Mouse (Mus musculus) midbrain, embryonic 15.5 days (tissue): ENCODE results near the gene Rassf8. TPM values are rescaled to one million over a fixed set of nuclear protein-coding genes. Genes with fewer than 3 reads are reported as not detected.

Experiments used
- ATAC-seq: fragments of 200-750 bp; cut with Nextera tagmentation; replicated peaks from 2 replicates; pipeline ENCODE4 v1.8.0; 2017; ENCODE audit warnings: moderate TSS enrichment
- H3K27ac ChIP-seq: fragments of 300-500 bp; sonication (generic); 2 replicates; pipeline ENCODE4 v1.5.1; 2015; ENCODE audit warnings: mild to moderate bottlenecking, inconsistent platforms
- H3K27me3 ChIP-seq: fragments of 300-500 bp; sonication (generic); replicated peaks from 2 replicates; pipeline ENCODE4 v1.6.1; 2015; ENCODE audit warnings: inconsistent platforms
- H3K36me3 ChIP-seq: fragments of 300-500 bp; sonication (generic); replicated peaks from 2 replicates; pipeline ENCODE4 v1.6.1; 2015; ENCODE audit warnings: inconsistent platforms
- H3K4me1 ChIP-seq: fragments of 300-500 bp; sonication (generic); 2 replicates; pipeline ENCODE4 v1.6.1; 2015; ENCODE audit warnings: inconsistent platforms
- H3K4me2 ChIP-seq: fragments of 300-500 bp; sonication (generic); 2 replicates; pipeline ENCODE4 v1.6.1; 2015; ENCODE audit warnings: inconsistent platforms, mild to moderate bottlenecking, moderate library complexity
- H3K4me3 ChIP-seq: fragments of 300-500 bp; sonication (generic); 2 replicates; pipeline ENCODE4 v1.5.1; 2015; ENCODE audit warnings: mild to moderate bottlenecking, inconsistent platforms
- H3K9ac ChIP-seq: fragments of 300-500 bp; sonication (generic); 2 replicates; pipeline ENCODE4 v1.6.1; 2015; ENCODE audit warnings: mild to moderate bottlenecking, inconsistent platforms
- H3K9me3 ChIP-seq: fragments of 300-500 bp; sonication (generic); 2 replicates; pipeline ENCODE4 v1.6.1; 2016; ENCODE audit warnings: inconsistent platforms
- WGBS: fragments of 180-500 bp; shearing (Covaris S2); methylation state at CpG from one replicate; pipeline ENCODE4 v1.1.7; 2015; ENCODE audit warnings: mixed read lengths; 5-methylcytosine and 5-hydroxymethylcytosine counted together
- polyA plus RNA-seq: library from polyadenylated mRNA; unstranded; fragments of >200 nt; fragmentation: Nextera tagmentation; extraction: Ambion mirVana; gene quantifications from 2 replicates; pipeline ENCODE4 v1.2.1, GENCODE M21; 2015

Gene Rassf8
- polyA plus RNA-seq, 1 experiment from 2014 or later, result 4.6 TPM

- Histone ChIP-seq H3K4me1 (peaks cover 10% of the 10 kb centered on the region; the same call in 1 of the 2 replicates), H3K4me2 (no peak overlapping the region), H3K36me3 (no peaks in the 10 kb centered on the region), H3K9ac (no peak overlapping the region), H3K9me3 (no peaks in the 10 kb centered on the region), H3K27me3 (no peaks in the 10 kb centered on the region), H3K4me3 (no peak overlapping the region), H3K27ac (no peak overlapping the region)
- ATAC-seq, result no peak
- WGBS, result 87% methylated on average over 6 of the region's 6 CpGs
Measured at GRCm38 (mm10) chr6:145754416-145754815, 7.9 kb downstream of the Rassf8 start.

GRCm38 (mm10) chr6:145755942-145756639, 9.5 kb downstream of the Rassf8 start:
- no peaks in the 10 kb centered on the region for H3K9me3 ChIP-seq
- no peak overlapping the region for H3K27ac ChIP-seq
- no peak overlapping the region for H3K4me2 ChIP-seq
- no peaks in the 10 kb centered on the region for H3K36me3 ChIP-seq
- 67% methylated on average over 14 of the region's 14 CpGs for WGBS
- no peak overlapping the region for H3K9ac ChIP-seq
- peak; percentile 52 for ATAC-seq
- H3K27me3 ChIP-seq, result no peaks in the 10 kb centered on the region
- no peak overlapping the region for H3K4me3 ChIP-seq
- peaks cover 10% of the 10 kb centered on the region; the same call in 1 of the 2 replicates for H3K4me1 ChIP-seq

GRCm38 (mm10) chr6:145756640-145757005, 10.1 kb downstream of the Rassf8 start:
- Histone ChIP-seq H3K4me3 (no peak overlapping the region), H3K36me3 (no peaks in the 10 kb centered on the region), H3K9me3 (no peaks in the 10 kb centered on the region), H3K4me2 (no peak overlapping the region), H3K27ac (no peak overlapping the region), H3K4me1 (peaks cover 10% of the 10 kb centered on the region; the same call in 1 of the 2 replicates), H3K9ac (no peak overlapping the region), H3K27me3 (no peaks in the 10 kb centered on the region)
- no peak for ATAC-seq
- WGBS, result 82% methylated on average over 6 of the region's 6 CpGs

GRCm38 (mm10) chr6:145757346-145757745, 10.8 kb downstream of the Rassf8 start:
- Histone ChIP-seq H3K4me1 (peaks cover 10% of the 10 kb centered on the region; the same call in 1 of the 2 replicates), H3K36me3 (no peaks in the 10 kb centered on the region), H3K9me3 (no peaks in the 10 kb centered on the region), H3K27ac (no peak overlapping the region), H3K27me3 (no peaks in the 10 kb centered on the region), H3K4me2 (no peak overlapping the region), H3K9ac (no peak overlapping the region), H3K4me3 (no peak overlapping the region)
- ATAC-seq, result no peak
- WGBS, result 81% methylated on average over 3 of the region's 3 CpGs

- H3K4me1 ChIP-seq, result peaks cover 10% of the 10 kb centered on the region; the same call in 1 of the 2 replicates
- no peaks in the 10 kb centered on the region for H3K27me3 ChIP-seq
- no peak for ATAC-seq
- H3K9ac ChIP-seq, result no peak overlapping the region
- WGBS, result 86% methylated on average over 10 of the region's 10 CpGs
- H3K27ac ChIP-seq, result no peak overlapping the region
- H3K9me3 ChIP-seq, result no peaks in the 10 kb centered on the region
- H3K4me3 ChIP-seq, result no peak overlapping the region
- H3K4me2 ChIP-seq, result no peak overlapping the region
- H3K36me3 ChIP-seq, result no peaks in the 10 kb centered on the region
Measured at GRCm38 (mm10) chr6:145758685-145759084, 12.1 kb downstream of the Rassf8 start.

GRCm38 (mm10) chr6:145759432-145759831, 12.9 kb downstream of the Rassf8 start:
- Histone ChIP-seq H3K36me3 (no peaks in the 10 kb centered on the region), H3K9ac (no peak overlapping the region), H3K9me3 (no peaks in the 10 kb centered on the region), H3K4me3 (no peak overlapping the region), H3K27me3 (no peaks in the 10 kb centered on the region), H3K27ac (no peak overlapping the region), H3K4me2 (no peak overlapping the region), H3K4me1 (0 out of 2 replicates have a peak, but pooled peaks cover 6% of the 10 kb centered on the region)
- WGBS, result 87% methylated on average over 2 of the region's 2 CpGs
- ATAC-seq, result no peak

GRCm38 (mm10) chr6:145760246-145761016, 13.9 kb downstream of the Rassf8 start:
- no peak for ATAC-seq
- H3K27me3 ChIP-seq, result no peaks in the 10 kb centered on the region
- WGBS, result 87% methylated on average over 4 of the region's 4 CpGs

GRCm38 (mm10) chr6:145761151-145761935, 14.8 kb downstream of the Rassf8 start:
- no peak overlapping the region for H3K4me2 ChIP-seq
- H3K4me3 ChIP-seq, result no peak overlapping the region
- H3K4me1 ChIP-seq, result 0 out of 2 replicates have a peak, but pooled peaks cover under 1% of the 10 kb centered on the region
- H3K27ac ChIP-seq, result no peak overlapping the region
- H3K9me3 ChIP-seq, result no peaks in the 10 kb centered on the region
- no peak overlapping the region for H3K9ac ChIP-seq
- no peaks in the 10 kb centered on the region for H3K27me3 ChIP-seq
- WGBS, result 84% methylated on average over 3 of the region's 3 CpGs
- no peaks in the 10 kb centered on the region for H3K36me3 ChIP-seq
- no peak for ATAC-seq

More at GRCm38 (mm10) chr6:145760246-145761016, 13.9 kb downstream of the Rassf8 start:
- Histone ChIP-seq H3K9me3 (no peaks in the 10 kb centered on the region), H3K9ac (no peak overlapping the region), H3K4me1 (0 out of 2 replicates have a peak, but pooled peaks cover 6% of the 10 kb centered on the region), H3K4me3 (no peak overlapping the region), H3K27ac (no peak overlapping the region), H3K4me2 (no peak overlapping the region), H3K36me3 (no peaks in the 10 kb centered on the region)

GRCm38 (mm10) chr6:145762016-145762415, 15.5 kb downstream of the Rassf8 start:
- H3K27me3 ChIP-seq, result no peaks in the 10 kb centered on the region
- H3K4me2 ChIP-seq, result no peak overlapping the region
- no peak overlapping the region for H3K4me3 ChIP-seq
- H3K36me3 ChIP-seq, result no peaks in the 10 kb centered on the region
- H3K9ac ChIP-seq, result no peak overlapping the region
- H3K9me3 ChIP-seq, result no peaks in the 10 kb centered on the region
- no peaks in the 10 kb centered on the region for H3K4me1 ChIP-seq
- H3K27ac ChIP-seq, result no peak overlapping the region
- ATAC-seq, result no peak
- 94% methylated on average over 3 of the region's 3 CpGs for WGBS

- no peak for ATAC-seq
- H3K36me3 ChIP-seq, result no peaks in the 10 kb centered on the region
Measured at GRCm38 (mm10) chr6:145763051-145763450, 16.5 kb downstream of the Rassf8 start.

GRCm38 (mm10) chr6:145765011-145765410, 18.5 kb downstream of the Rassf8 start:
- WGBS, result 80% methylated on average over 7 of the region's 7 CpGs
- Histone ChIP-seq H3K4me1 (peaks cover 2% of the 10 kb centered on the region; the same call in 1 of the 2 replicates), H3K9me3 (no peaks in the 10 kb centered on the region), H3K4me2 (no peak overlapping the region), H3K27me3 (no peaks in the 10 kb centered on the region), H3K36me3 (no peaks in the 10 kb centered on the region), H3K9ac (no peak overlapping the region), H3K4me3 (no peak overlapping the region), H3K27ac (no peak overlapping the region)
- no peak for ATAC-seq

More at GRCm38 (mm10) chr6:145763051-145763450, 16.5 kb downstream of the Rassf8 start:
- Histone ChIP-seq H3K4me3 (no peak overlapping the region), H3K4me2 (no peak overlapping the region), H3K9ac (no peak overlapping the region), H3K9me3 (no peaks in the 10 kb centered on the region), H3K27ac (no peak overlapping the region), H3K27me3 (no peaks in the 10 kb centered on the region), H3K4me1 (no peaks in the 10 kb centered on the region)
- 78% methylated on average over 4 of the region's 4 CpGs for WGBS

GRCm38 (mm10) chr6:145766971-145767370, 20.4 kb downstream of the Rassf8 start:
- no peak overlapping the region for H3K9ac ChIP-seq
- H3K36me3 ChIP-seq, result no peaks in the 10 kb centered on the region
- H3K27ac ChIP-seq, result no peak overlapping the region
- H3K4me3 ChIP-seq, result no peak overlapping the region
- ATAC-seq, result no peak
- no peaks in the 10 kb centered on the region for H3K9me3 ChIP-seq
- H3K27me3 ChIP-seq, result no peaks in the 10 kb centered on the region
- no peak overlapping the region for H3K4me2 ChIP-seq
- WGBS, result 85% methylated on average over 6 of the region's 6 CpGs
- peaks cover 9% of the 10 kb centered on the region; the same call in 1 of the 2 replicates for H3K4me1 ChIP-seq
